Mouse (Mus musculus): ENCODE results near the gene Erbb3.

GRCm38 (mm10) chr10:128586546-128586945 lies 2.9 kb downstream of the Erbb3 start:
- no peak for TF ChIP-seq CTCF (IDR thresholded peaks at IDR 0.05; ENCODE audit: low read depth)
- no peak for TF ChIP-seq EP300 (IDR thresholded peaks at IDR 0.05; ENCODE audit: low read depth)
